Mouse (Mus musculus): ENCODE measurements around the gene Lrrc8c. TPM values are rescaled to one million over a fixed set of nuclear protein-coding genes. Genes with fewer than 3 reads are reported as not detected.

Gene Lrrc8c
- polyA plus RNA-seq, 1 experiment from 2014 or later = 14.9 TPM

GRCm38 (mm10) chr5:105490211-105490610 lies 29.0 kb upstream of the Lrrc8c start:
- no peak overlapping the region for H3K9ac ChIP-seq (ENCODE audit: low read length)
- no peak for DNase-seq (ENCODE audit: low spot score)
- WGBS = 94% methylated on average over 5 of the region's 5 CpGs
- H3K36me3 ChIP-seq (ENCODE audit: control insufficient read depth, insufficient read depth, low read length) = no peaks in the 10 kb centered on the region
- no peaks in the 10 kb centered on the region for H3K27me3 ChIP-seq (ENCODE audit: control insufficient read depth, insufficient read depth, low read length)
- no peaks in the 10 kb centered on the region for H3K9me3 ChIP-seq (ENCODE audit: control insufficient read depth, low read length)
- H3K4me2 ChIP-seq (ENCODE audit: low read depth, severe bottlenecking) = no peak overlapping the region
- no peaks in the 10 kb centered on the region for H3K4me1 ChIP-seq (ENCODE audit: control insufficient read depth, insufficient read depth, low read length)
- H3K4me3 ChIP-seq (ENCODE audit: low read depth, low read length) = no peak overlapping the region
- ATAC-seq (ENCODE audit: insufficient number of reproducible peaks, low FRiP score, low TSS enrichment, low read depth) = no peak
- no peak overlapping the region for H3K27ac ChIP-seq (replicated peaks; ENCODE audit: low read depth, low read length)

GRCm38 (mm10) chr5:105491389-105491788 lies 27.8 kb upstream of the Lrrc8c start:
- WGBS = 63% methylated on average over 4 of the region's 4 CpGs
- no peak overlapping the region for H3K27ac ChIP-seq (replicated peaks; ENCODE audit: low read depth, low read length)
- ATAC-seq (ENCODE audit: insufficient number of reproducible peaks, low FRiP score, low TSS enrichment, low read depth) = no peak

DNA sequence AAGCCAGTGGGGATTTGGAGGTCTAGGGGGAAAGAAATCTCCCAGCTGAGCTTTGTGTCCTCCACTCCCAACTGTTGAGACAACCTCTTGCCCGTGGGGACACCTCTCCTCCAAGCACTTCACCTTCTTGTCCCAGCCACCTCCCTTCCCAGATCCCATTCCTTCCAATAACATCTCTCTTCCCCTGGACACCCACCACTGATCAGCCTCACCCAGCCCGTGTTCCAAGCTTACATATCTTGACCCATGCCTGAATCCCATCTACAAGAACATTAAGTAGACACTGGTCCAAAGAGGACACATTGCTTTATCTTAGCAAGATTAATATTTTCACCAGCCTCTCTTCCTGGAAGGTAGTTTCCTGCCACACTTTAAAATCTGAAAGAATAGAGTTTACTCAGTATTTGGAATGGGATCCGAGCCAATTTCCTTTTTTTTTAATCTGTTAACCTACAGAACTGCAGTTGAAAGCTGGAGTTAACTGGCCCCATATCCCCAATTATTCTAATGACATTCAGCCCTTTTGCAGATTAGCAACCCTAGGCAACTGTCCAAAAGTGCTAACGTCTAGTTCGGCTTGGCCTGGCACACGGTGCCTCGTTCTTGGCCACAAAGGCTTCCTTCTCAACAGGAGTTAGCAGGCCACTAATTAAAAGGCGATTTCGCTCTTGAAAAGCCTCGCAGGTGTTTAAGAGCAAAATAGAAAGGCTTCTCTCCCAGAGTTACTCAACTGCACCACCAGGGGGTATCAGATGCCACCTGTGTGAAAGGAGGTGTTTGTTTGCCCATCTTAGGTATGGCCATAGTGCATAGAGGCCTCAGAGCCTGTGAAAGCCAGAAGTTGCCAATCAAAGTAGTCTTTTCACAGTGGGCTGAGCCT lies 26.6 kb upstream of the Lrrc8c start:
- H3K27me3 ChIP-seq (ENCODE audit: control insufficient read depth, insufficient read depth, low read length) = no peaks in the 10 kb centered on the region
- 37% methylated on average over 10 of the region's 10 CpGs for WGBS
- ATAC-seq (ENCODE audit: insufficient number of reproducible peaks, low FRiP score, low TSS enrichment, low read depth) = no peak
- H3K9ac ChIP-seq (ENCODE audit: low read length) = no peak overlapping the region
- no peaks in the 10 kb centered on the region for H3K4me1 ChIP-seq (ENCODE audit: control insufficient read depth, insufficient read depth, low read length)
- no peaks in the 10 kb centered on the region for H3K36me3 ChIP-seq (ENCODE audit: control insufficient read depth, insufficient read depth, low read length)
- H3K4me3 ChIP-seq (ENCODE audit: low read depth, low read length) = no peak overlapping the region
- no peak overlapping the region for H3K27ac ChIP-seq (replicated peaks; ENCODE audit: low read depth, low read length)
- peak; percentile 41 for DNase-seq (ENCODE audit: low spot score)
- H3K4me2 ChIP-seq (ENCODE audit: low read depth, severe bottlenecking) = no peak overlapping the region
- no peaks in the 10 kb centered on the region for H3K9me3 ChIP-seq (ENCODE audit: control insufficient read depth, low read length)

More at GRCm38 (mm10) chr5:105491389-105491788, 27.8 kb upstream of the Lrrc8c start:
- peak; percentile 43 for DNase-seq (ENCODE audit: low spot score)
- Histone ChIP-seq H3K9ac (ENCODE audit: low read length) (no peak overlapping the region), H3K4me2 (ENCODE audit: low read depth, severe bottlenecking) (no peak overlapping the region), H3K4me1 (ENCODE audit: control insufficient read depth, insufficient read depth, low read length) (no peaks in the 10 kb centered on the region), H3K36me3 (ENCODE audit: control insufficient read depth, insufficient read depth, low read length) (no peaks in the 10 kb centered on the region), H3K9me3 (ENCODE audit: control insufficient read depth, low read length) (no peaks in the 10 kb centered on the region), H3K4me3 (ENCODE audit: low read depth, low read length) (no peak overlapping the region), H3K27me3 (ENCODE audit: control insufficient read depth, insufficient read depth, low read length) (no peaks in the 10 kb centered on the region)

DNA sequence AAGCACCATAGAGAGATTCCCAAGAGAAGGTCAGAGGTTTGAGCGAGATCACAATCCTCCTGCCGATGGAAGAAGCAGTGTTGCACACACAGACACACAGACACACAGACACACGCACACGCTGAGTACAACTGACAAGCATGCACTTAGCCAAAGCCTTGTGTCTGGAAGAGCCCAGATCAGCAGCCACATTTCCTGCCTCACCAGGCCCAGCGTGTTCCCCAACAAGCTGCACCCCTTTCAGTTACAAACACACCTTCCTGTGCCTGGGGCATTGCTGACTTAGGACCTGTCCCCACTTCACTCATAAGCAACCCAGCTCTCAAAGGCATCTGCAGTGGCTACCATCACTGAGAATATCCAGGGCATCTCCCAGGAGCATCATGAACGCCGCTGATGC lies 25.8 kb upstream of the Lrrc8c start:
- no peaks in the 10 kb centered on the region for H3K36me3 ChIP-seq (ENCODE audit: control insufficient read depth, insufficient read depth, low read length)
- H3K9ac ChIP-seq (ENCODE audit: low read length) = no peak overlapping the region
- no peaks in the 10 kb centered on the region for H3K9me3 ChIP-seq (ENCODE audit: control insufficient read depth, low read length)
- 88% methylated on average over 7 of the region's 7 CpGs for WGBS
- no peak overlapping the region for H3K27ac ChIP-seq (replicated peaks; ENCODE audit: low read depth, low read length)
- H3K27me3 ChIP-seq (ENCODE audit: control insufficient read depth, insufficient read depth, low read length) = no peaks in the 10 kb centered on the region
- DNase-seq (ENCODE audit: low spot score) (no peak), ATAC-seq (ENCODE audit: insufficient number of reproducible peaks, low FRiP score, low TSS enrichment, low read depth) (no peak)
- no peaks in the 10 kb centered on the region for H3K4me1 ChIP-seq (ENCODE audit: control insufficient read depth, insufficient read depth, low read length)
- no peak overlapping the region for H3K4me2 ChIP-seq (ENCODE audit: low read depth, severe bottlenecking)
- H3K4me3 ChIP-seq (ENCODE audit: low read depth, low read length) = no peak overlapping the region

GRCm38 (mm10) chr5:105494246-105494917 lies 24.8 kb upstream of the Lrrc8c start:
- DNase-seq (ENCODE audit: low spot score) (no peak), ATAC-seq (ENCODE audit: insufficient number of reproducible peaks, low FRiP score, low TSS enrichment, low read depth) (no peak)
- H3K4me1 ChIP-seq (ENCODE audit: control insufficient read depth, insufficient read depth, low read length) = 0 out of 2 replicates have a peak, but pooled peaks cover 3% of the 10 kb centered on the region
- H3K4me3 ChIP-seq (ENCODE audit: low read depth, low read length) = no peak overlapping the region
- no peaks in the 10 kb centered on the region for H3K36me3 ChIP-seq (ENCODE audit: control insufficient read depth, insufficient read depth, low read length)
- no peaks in the 10 kb centered on the region for H3K27me3 ChIP-seq (ENCODE audit: control insufficient read depth, insufficient read depth, low read length)
- no peak overlapping the region for H3K27ac ChIP-seq (replicated peaks; ENCODE audit: low read depth, low read length)
- no peak overlapping the region for H3K9ac ChIP-seq (ENCODE audit: low read length)
- H3K9me3 ChIP-seq (ENCODE audit: control insufficient read depth, low read length) = no peaks in the 10 kb centered on the region
- H3K4me2 ChIP-seq (ENCODE audit: low read depth, severe bottlenecking) = no peak overlapping the region
- WGBS = 42% methylated on average over 10 of the region's 10 CpGs

DNA sequence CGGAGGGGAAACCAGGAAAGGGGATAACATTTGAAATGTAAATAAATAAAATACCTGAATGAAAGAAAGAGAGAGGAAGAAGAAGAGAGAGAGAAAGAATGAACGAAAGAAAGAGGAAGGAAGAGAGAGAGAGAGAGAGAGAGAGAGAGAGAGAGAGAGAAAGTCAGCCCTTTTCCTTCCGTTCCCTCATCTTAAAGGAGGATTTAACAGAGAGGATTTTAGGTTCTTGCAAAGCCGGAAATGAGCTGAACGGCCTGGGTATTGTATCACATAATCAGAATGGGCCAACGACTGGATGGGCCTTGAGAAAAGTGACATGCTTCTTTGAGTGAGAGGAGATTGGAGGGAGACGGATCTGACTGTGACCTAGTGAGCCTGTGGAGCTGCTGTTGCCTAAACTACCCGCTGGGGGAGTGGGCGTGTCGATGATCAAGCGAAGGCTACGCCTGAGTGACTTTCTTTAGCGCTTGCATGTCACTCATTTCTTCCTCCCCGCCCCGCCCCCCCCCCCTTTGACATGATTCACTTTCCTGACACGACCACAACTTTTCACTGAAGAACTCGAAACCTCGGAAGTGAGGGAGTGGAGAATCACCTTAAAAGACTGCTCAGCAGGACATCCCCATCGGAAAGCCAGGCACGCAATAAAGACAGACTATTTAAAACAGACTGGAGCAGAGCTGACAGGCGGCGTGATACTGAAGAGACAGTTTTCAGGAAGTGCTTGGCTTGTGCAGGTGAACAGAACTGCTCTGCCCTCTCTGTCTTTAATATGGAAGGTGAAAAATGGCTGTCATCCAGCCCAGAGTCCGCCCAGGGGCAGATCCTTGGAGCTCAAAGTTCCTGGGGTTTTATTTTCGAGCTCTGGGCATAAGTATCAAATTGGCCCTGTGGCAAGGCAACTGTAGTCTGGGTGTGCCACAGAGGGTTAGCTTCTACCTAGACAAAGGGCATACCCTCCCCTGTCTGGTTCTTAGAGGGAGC lies 24.0 kb upstream of the Lrrc8c start:
- Histone ChIP-seq H3K27me3 (ENCODE audit: control insufficient read depth, insufficient read depth, low read length) (no peaks in the 10 kb centered on the region), H3K4me3 (ENCODE audit: low read depth, low read length) (no peak overlapping the region), H3K27ac (replicated peaks; ENCODE audit: low read depth, low read length) (no peak overlapping the region), H3K9ac (ENCODE audit: low read length) (no peak overlapping the region), H3K36me3 (ENCODE audit: control insufficient read depth, insufficient read depth, low read length) (no peaks in the 10 kb centered on the region), H3K4me2 (ENCODE audit: low read depth, severe bottlenecking) (peak overlapping the region; percentile 33; the same call in 1 of the 2 replicates), H3K4me1 (ENCODE audit: control insufficient read depth, insufficient read depth, low read length) (0 out of 2 replicates have a peak, but pooled peaks cover 3% of the 10 kb centered on the region), H3K9me3 (ENCODE audit: control insufficient read depth, low read length) (no peaks in the 10 kb centered on the region)
- DNase-seq (ENCODE audit: low spot score) (peak; percentile 77), ATAC-seq (ENCODE audit: insufficient number of reproducible peaks, low FRiP score, low TSS enrichment, low read depth) (peak; percentile 70; the same call in 1 of the 2 replicates)
- WGBS = 11% methylated on average over 22 of the region's 24 CpGs

DNA sequence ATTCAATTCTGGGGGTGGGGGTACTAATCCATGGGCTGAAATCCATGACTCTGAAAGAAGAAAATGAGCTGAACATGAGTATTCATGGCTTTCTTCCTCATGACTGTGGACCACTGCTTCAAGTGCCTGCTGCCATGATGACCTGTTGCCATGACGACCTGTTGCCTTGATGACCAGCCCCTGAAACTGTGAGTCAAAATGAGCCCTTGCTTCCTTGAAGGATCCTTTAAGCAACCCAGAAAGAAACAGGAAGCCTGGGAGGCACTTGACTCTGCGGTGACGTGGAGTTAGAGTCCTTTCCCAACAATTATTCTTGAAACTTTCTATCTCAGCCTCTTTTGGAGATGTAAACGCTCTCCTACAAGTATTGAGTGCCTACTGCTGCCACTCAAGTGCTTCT lies 23.1 kb upstream of the Lrrc8c start:
- no peak overlapping the region for H3K27ac ChIP-seq (replicated peaks; ENCODE audit: low read depth, low read length)
- H3K27me3 ChIP-seq (ENCODE audit: control insufficient read depth, insufficient read depth, low read length) = no peaks in the 10 kb centered on the region
- no peak for ATAC-seq (ENCODE audit: insufficient number of reproducible peaks, low FRiP score, low TSS enrichment, low read depth)
- no peaks in the 10 kb centered on the region for H3K36me3 ChIP-seq (ENCODE audit: control insufficient read depth, insufficient read depth, low read length)
- 0 out of 2 replicates have a peak, but pooled peaks cover 3% of the 10 kb centered on the region for H3K4me1 ChIP-seq (ENCODE audit: control insufficient read depth, insufficient read depth, low read length)
- H3K9me3 ChIP-seq (ENCODE audit: control insufficient read depth, low read length) = no peaks in the 10 kb centered on the region
- no peak for DNase-seq (ENCODE audit: low spot score)
- 90% methylated on average over 4 of the region's 4 CpGs for WGBS
- no peak overlapping the region for H3K4me2 ChIP-seq (ENCODE audit: low read depth, severe bottlenecking)
- H3K4me3 ChIP-seq (ENCODE audit: low read depth, low read length) = no peak overlapping the region
- H3K9ac ChIP-seq (ENCODE audit: low read length) = no peak overlapping the region

GRCm38 (mm10) chr5:105496586-105496985 lies 22.6 kb upstream of the Lrrc8c start:
- no peak for DNase-seq (ENCODE audit: low spot score)
- no peak overlapping the region for H3K27ac ChIP-seq (replicated peaks; ENCODE audit: low read depth, low read length)
- H3K4me3 ChIP-seq (ENCODE audit: low read depth, low read length) = no peak overlapping the region
- H3K9ac ChIP-seq (ENCODE audit: low read length) = no peak overlapping the region
- no peak for ATAC-seq (ENCODE audit: insufficient number of reproducible peaks, low FRiP score, low TSS enrichment, low read depth)
- WGBS = 86% methylated on average over 7 of the region's 7 CpGs
- no peaks in the 10 kb centered on the region for H3K36me3 ChIP-seq (ENCODE audit: control insufficient read depth, insufficient read depth, low read length)
- H3K4me1 ChIP-seq (ENCODE audit: control insufficient read depth, insufficient read depth, low read length) = 0 out of 2 replicates have a peak, but pooled peaks cover 3% of the 10 kb centered on the region
- no peak overlapping the region for H3K4me2 ChIP-seq (ENCODE audit: low read depth, severe bottlenecking)
- H3K9me3 ChIP-seq (ENCODE audit: control insufficient read depth, low read length) = no peaks in the 10 kb centered on the region
- H3K27me3 ChIP-seq (ENCODE audit: control insufficient read depth, insufficient read depth, low read length) = no peaks in the 10 kb centered on the region
